Mouse (Mus musculus): ENCODE measurements at regions not wholly inside any gene's neighbourhood (a gene's known extent, or its start where the extent isn't known, plus 50 kb on each side); places are given as distances from the start of the nearest gene placed in this dataset.

GRCm38 (mm10) chr16:77469903-77470302 is 132.0 kb downstream of the Gm11146 start:
- TF ChIP-seq CTCF (IDR thresholded peaks at IDR 0.05; ENCODE audit: insufficient read depth, low read length) (no peak), POLR2A (IDR thresholded peaks at IDR 0.05; ENCODE audit: borderline replicate concordance, extremely low read depth, low read depth, low read length) (no peak)

All from lung, adult 2 months (tissue).